Mouse (Mus musculus): Measurements from ENCODE around the gene Flad1. TPM values are rescaled to one million over a fixed set of nuclear protein-coding genes. Genes with fewer than 3 reads are reported as not detected.
A peak's percentile ranks its signal among the peaks of the same experiment; 100 is the strongest.

Flad1 gene
- polyA plus RNA-seq, 1 experiment from 2014 or later = 30.7 TPM

DNA sequence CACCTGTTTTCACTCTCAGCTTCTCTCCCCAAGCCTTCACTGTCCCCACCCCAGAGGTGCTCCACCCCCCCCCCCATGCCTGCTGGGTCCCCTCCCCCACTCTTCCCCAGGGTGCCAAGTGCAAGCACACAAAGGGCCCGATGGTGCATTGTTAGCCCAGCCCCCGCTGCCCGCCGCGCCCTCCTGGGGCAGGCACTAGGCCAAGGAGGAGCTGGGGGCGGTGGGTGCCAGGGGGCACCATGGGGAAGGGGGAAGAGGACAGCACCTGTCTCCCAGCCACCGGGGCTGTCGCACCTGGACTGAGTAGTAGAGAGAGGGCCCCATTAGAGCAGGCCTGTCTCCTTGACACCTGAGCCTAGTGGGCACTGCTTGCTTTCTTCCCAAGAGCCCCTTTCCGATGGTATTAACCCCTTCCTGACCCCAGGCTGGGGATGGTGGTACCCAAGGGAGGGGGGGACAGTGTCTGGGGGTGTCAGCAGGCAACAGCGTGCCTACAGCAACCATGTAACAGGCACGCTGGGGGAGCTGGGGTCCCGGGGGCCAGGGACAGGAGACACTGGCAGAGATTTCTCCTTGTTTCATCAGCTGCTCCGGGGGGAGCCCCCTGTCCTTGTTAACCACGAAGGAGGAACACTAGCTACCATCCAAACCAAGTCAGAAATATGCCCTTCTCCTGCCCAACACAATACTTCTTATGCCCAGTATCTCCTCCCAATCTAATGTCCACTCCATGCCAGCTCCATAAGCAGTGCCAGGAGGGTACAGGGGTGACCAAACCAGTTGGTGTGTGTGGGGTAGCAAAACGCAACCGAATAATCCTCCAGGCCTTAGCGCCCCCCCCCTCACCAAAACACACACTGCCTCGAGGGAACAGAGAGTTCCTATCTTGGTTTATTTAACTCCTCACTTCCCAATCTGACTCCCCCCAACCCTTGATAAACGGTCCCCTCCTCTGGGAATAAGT, 20.7 kb downstream of the Flad1 start:
- Histone ChIP-seq H3K36me3 (no peaks in the 10 kb centered on the region), H3K27me3 (ENCODE audit: insufficient read depth, poor library complexity, severe bottlenecking) (peaks cover 9% of the 10 kb centered on the region), H3K9me3 (no peaks in the 10 kb centered on the region), H3K27ac (peak overlapping the region; percentile 93), H3K4me1 (peaks cover 86% of the 10 kb centered on the region), H3K4me3 (peak overlapping the region; percentile 79)
- 15% methylated on average over 19 of the region's 19 CpGs for WGBS
- DNase-seq (ENCODE audit: low spot score) = no peak

DNA sequence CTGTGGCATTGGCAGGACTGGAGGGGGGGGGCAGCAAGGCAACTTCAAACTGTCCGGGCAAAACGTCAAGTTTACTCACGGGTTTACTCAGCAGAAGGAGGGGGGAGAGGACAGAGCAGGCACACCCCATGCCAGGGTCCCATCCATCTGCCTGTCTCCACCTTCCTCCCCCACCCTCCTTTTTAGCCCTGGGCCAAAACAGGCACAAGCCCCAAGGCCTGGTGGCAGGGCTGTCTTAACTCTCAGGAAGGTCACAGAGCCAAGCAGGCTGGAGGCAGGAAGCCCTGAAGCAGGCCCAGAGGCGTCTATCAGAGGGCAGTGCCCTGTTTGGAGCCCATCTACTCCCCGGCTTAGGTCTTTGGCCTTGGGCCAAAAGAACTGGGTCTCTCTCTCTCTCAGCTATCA, 21.6 kb downstream of the Flad1 start:
- DNase-seq (ENCODE audit: low spot score) = no peak
- Histone ChIP-seq H3K36me3 (no peaks in the 10 kb centered on the region), H3K4me1 (peaks cover 84% of the 10 kb centered on the region), H3K4me3 (peak overlapping the region; percentile 79; the same call in 1 of the 2 replicates), H3K27me3 (ENCODE audit: insufficient read depth, poor library complexity, severe bottlenecking) (peaks cover 12% of the 10 kb centered on the region), H3K27ac (peak overlapping the region; percentile 56), H3K9me3 (no peaks in the 10 kb centered on the region)
- WGBS = 62% methylated on average over 5 of the region's 5 CpGs

DNA sequence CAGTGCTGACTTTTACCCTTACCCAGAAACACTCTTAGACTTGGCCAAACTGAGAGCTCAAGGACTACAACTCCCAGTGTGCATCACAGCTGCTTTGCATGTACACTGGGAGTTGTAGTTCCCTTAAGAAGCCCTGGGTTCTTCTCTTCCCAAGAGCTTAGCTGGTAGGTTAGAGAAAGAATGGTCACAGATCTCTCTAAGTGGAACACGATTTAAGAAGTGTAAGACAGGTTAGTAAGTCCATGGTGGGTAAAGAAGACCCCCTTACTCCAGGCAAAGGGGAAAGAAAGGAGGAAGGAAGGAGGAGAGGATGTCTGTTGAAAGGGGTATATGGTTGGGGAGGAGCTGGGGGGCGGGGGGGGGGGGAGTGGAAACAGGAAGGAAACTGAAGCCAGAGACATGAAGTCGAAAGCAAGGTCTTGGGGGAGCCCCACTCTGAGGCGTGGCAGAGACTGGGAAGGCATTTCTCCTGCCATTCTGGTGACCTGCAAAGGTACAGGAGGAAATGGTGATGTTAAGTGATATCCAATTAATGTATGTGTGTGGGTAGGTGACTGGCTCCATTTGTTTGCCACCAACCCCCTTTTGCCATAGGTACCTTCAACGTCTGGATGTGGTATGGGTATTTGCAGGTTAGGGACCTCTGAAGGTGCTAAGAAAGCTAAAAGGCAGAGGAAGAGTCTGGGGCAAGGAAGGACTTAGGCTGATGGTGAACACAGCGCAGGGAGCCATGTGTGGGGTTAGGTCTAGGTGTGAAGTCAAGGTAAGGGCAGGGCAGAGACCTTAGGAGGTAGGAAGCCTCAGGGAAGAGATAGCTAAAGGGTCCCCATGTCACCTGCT, 22.5 kb downstream of the Flad1 start:
- Histone ChIP-seq H3K36me3 (no peaks in the 10 kb centered on the region), H3K27ac (peak overlapping the region; percentile 22; the same call in 1 of the 2 replicates), H3K27me3 (ENCODE audit: insufficient read depth, poor library complexity, severe bottlenecking) (peaks cover 12% of the 10 kb centered on the region), H3K4me1 (peaks cover 84% of the 10 kb centered on the region), H3K4me3 (no peak overlapping the region), H3K9me3 (no peaks in the 10 kb centered on the region)
- no peak for DNase-seq (ENCODE audit: low spot score)
- WGBS = 45% methylated on average over 6 of the region's 6 CpGs

DNA sequence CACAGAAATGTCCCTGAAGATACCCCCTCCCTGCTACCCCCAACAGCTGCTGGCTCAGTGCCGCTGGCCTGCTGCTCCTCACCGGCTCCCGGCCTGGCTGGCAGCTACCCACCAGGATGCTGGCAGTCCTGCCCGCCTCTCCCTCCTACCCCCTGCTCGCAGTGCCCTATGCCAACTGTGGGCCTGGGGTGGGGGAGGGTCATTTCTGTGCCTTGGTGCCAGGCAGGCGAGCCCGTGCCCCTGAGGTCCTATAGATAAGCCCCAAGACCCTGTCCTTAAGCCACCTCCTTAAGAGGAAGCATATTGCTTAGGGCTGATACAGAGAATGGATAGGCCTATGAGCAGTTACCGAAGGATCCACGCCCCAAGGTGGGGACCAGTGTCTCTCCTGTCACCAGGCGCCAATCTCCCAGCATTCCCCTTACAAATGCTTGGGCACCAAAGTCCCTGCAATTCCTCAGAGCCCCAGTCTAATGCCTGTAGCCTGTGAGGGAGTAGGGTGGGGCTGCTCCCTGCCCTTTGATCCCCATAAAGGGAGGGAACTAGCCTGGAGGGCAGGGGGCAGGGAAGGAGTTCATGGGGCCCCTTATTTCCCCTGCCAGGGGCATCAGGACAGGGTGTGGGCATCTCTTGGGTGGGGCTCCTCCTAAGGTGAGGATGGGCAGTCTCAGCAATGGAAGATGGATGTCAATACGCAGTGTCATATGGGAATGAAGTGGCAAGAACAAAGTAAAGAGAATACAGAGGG, 23.4 kb downstream of the Flad1 start:
- no peaks in the 10 kb centered on the region for H3K9me3 ChIP-seq
- H3K27ac ChIP-seq = no peak overlapping the region
- no peak for DNase-seq (ENCODE audit: low spot score)
- 74% methylated on average over 11 of the region's 11 CpGs for WGBS
- 0 out of 2 replicates have a peak overlapping the region, but pooled peaks have one; percentile 27 for H3K4me3 ChIP-seq
- peaks cover 78% of the 10 kb centered on the region for H3K4me1 ChIP-seq
- H3K36me3 ChIP-seq = no peaks in the 10 kb centered on the region
- H3K27me3 ChIP-seq (ENCODE audit: insufficient read depth, poor library complexity, severe bottlenecking) = peaks cover 12% of the 10 kb centered on the region

DNA sequence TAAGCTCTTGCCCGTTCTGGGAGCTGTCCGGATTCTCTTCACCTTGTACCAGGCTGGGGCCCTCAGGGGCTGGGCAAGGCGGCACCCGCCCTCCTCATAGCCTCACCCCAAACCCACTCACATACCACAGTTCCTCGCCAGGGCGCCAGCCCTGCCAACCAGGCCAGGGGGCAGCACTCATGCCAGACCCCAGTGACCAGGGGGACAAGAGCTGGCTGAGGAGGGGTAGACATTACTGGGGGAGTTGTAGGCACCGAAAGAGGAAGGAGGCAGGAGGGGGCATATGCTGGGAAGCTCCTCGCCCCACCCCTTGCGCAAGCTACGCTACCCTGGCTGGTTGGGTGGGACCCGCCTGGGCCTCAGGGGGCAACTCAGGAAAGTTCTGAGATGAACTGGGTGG, 24.0 kb downstream of the Flad1 start:
- 0 out of 2 replicates have a peak overlapping the region, but pooled peaks have one; percentile 6 for H3K4me3 ChIP-seq
- no peaks in the 10 kb centered on the region for H3K36me3 ChIP-seq
- H3K9me3 ChIP-seq = no peaks in the 10 kb centered on the region
- H3K27me3 ChIP-seq (ENCODE audit: insufficient read depth, poor library complexity, severe bottlenecking) = peaks cover 12% of the 10 kb centered on the region
- DNase-seq (ENCODE audit: low spot score) = no peak
- H3K27ac ChIP-seq = peak overlapping the region; percentile 57; the same call in 1 of the 2 replicates
- H3K4me1 ChIP-seq = peaks cover 72% of the 10 kb centered on the region
- WGBS = 76% methylated on average over 11 of the region's 11 CpGs

DNA sequence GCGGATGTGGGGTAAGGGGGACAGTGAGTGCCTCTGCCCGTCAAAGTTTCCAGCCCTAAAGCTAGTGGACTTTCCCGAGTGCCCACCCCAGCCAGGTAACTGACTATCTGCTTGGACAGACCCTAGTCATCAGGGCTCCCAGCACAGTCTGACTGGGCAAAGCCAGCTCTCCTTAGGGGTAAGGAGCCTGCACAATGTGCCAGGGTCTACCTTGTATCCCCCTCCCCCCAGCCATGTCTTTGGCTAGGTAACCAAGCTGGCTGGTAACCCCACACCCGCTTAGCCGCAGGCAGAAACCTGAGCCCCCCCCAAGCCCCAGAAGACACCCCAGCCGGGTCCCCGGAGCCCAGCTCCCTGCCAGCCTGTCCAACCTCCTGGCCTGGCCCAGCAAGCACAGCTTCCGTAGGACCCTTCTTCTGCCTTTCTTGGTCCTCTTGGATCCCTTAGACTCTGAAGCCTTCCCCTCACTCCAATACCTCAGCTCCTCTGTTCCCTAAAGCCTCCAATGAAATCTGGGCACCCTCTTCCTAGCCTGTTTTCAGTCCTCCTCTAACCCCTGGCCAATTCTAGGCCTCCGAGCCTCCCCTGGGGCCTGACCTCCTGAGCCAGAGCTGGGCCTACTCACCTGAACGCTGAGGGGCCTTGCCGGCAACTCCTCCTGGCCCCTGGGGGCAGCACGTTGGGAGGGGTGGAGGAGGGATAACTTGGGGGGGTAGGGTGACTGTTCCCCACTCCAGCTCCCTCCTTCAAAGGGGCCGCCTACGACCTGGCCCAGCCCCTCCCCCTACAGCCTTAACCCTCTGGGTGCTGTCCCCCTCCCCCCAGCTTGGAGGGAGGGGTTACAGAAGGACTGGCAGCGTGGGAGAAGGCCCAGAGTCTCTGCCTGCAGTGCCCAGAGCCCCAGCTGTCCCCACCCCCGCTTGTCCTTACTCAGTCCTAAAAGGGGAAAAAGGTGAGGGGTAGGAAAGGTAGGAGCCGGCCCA, 24.9 kb downstream of the Flad1 start:
- Histone ChIP-seq H3K27ac (no peak overlapping the region), H3K27me3 (ENCODE audit: insufficient read depth, poor library complexity, severe bottlenecking) (peaks cover 12% of the 10 kb centered on the region)

DNA sequence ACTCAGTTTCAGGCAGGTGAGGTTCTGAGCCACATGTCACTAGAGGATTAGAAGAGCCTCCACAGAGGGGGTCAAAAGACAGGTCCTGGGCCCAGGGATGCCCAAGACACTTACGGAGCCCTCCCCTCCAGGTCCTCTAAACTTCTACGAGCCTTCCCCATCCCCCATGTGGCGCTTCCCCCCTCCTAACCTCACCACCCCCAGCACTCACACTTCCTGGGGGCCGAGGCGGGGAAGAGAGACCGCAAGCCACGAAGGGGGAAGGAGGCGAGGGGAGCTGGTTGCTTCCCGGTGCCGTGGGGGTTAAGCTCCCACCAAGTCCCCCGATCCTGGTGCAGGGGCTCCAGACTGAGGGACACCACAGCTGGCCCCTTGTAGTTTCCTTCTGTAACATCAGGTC, 26.2 kb downstream of the Flad1 start:
- Histone ChIP-seq H3K9me3 (no peaks in the 10 kb centered on the region), H3K36me3 (peaks cover 10% of the 10 kb centered on the region), H3K27ac (no peak overlapping the region), H3K4me3 (no peak overlapping the region), H3K27me3 (ENCODE audit: insufficient read depth, poor library complexity, severe bottlenecking) (peaks cover 8% of the 10 kb centered on the region), H3K4me1 (peaks cover 50% of the 10 kb centered on the region)
- WGBS = 39% methylated on average over 11 of the region's 11 CpGs
- no peak for DNase-seq (ENCODE audit: low spot score)

More for the DNA sequence above, 24.9 kb downstream of the Flad1 start:
- no peaks in the 10 kb centered on the region for H3K36me3 ChIP-seq
- no peaks in the 10 kb centered on the region for H3K9me3 ChIP-seq
- DNase-seq (ENCODE audit: low spot score) = no peak
- WGBS = 49% methylated on average over 17 of the region's 17 CpGs
- H3K4me1 ChIP-seq = peaks cover 63% of the 10 kb centered on the region
- H3K4me3 ChIP-seq = no peak overlapping the region

DNA sequence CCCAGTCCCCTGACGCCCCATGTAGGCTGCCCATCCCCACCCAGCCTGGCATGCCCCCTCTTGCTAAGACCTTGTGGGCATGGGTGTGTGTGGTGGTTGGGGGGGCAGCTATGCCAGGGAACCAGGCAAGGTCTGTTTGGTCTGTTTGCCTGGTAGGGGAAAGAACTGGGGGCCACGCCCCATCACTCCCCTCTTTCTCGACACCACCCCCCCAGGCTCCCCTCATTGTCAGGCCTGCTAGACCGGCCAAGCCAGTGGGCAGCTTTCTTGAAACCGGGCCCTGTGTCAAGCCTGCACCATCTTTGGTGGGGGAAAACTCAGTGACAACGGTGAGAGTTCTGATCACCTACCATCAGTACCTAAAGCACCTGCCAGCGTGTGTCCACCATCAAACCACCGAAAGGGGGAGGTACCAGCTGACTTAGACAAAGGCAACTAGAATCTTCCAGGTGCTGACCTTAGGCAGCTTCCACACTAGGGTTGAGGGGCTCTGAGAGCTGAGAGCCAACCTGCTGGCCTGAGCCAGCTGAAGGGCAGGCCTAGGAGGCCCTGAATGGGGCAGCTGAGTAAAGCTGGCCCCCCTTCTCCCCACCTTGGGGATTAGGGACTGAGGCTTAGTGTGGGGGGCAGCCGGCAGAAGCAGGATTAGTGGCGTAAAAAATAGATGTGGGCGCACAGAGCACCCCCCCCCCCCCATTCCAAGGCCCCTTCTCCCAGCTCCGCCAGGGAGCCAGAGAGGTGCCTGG, 27.2 kb downstream of the Flad1 start:
- Histone ChIP-seq H3K4me3 (no peak overlapping the region), H3K27me3 (ENCODE audit: insufficient read depth, poor library complexity, severe bottlenecking) (peaks cover 8% of the 10 kb centered on the region), H3K9me3 (no peaks in the 10 kb centered on the region), H3K36me3 (peaks cover 19% of the 10 kb centered on the region), H3K4me1 (peaks cover 45% of the 10 kb centered on the region), H3K27ac (peak overlapping the region; percentile 19; the same call in 1 of the 2 replicates)
- WGBS = 78% methylated on average over 12 of the region's 12 CpGs
- DNase-seq (ENCODE audit: low spot score) = no peak

DNA sequence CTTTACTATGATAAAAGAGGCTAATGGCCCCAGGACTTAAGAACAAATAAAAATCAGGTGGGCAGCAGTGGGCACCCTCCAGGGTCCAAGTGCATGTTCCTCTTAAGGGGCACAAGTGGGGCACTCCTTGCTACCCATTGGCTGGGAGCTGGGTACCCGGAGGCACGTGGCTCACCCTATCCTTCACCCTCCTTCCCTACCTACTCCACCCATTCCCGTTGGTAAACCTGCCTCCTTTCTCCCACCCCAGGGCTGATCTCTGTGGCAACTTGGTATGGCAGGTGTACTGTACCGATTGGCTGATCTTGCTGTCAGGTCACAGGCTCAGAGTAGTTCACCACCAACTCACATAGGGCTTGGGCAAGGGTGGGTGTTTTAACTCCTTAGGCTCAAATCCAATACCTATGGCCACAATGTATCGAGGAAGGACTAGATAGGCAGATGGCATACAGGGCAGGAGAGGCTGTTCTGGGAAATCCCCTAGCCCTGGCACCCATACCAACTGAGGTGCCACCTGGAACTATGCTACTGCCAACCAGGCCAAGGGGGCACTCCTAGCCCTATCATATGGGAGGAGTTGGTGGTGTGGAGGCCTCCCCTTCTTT, 27.9 kb downstream of the Flad1 start:
- Histone ChIP-seq H3K4me1 (peaks cover 47% of the 10 kb centered on the region), H3K27me3 (ENCODE audit: insufficient read depth, poor library complexity, severe bottlenecking) (peaks cover 8% of the 10 kb centered on the region), H3K36me3 (peaks cover 24% of the 10 kb centered on the region), H3K27ac (no peak overlapping the region), H3K4me3 (no peak overlapping the region), H3K9me3 (no peaks in the 10 kb centered on the region)
- 79% methylated on average over 5 of the region's 5 CpGs for WGBS
- DNase-seq (ENCODE audit: low spot score) = no peak

DNA sequence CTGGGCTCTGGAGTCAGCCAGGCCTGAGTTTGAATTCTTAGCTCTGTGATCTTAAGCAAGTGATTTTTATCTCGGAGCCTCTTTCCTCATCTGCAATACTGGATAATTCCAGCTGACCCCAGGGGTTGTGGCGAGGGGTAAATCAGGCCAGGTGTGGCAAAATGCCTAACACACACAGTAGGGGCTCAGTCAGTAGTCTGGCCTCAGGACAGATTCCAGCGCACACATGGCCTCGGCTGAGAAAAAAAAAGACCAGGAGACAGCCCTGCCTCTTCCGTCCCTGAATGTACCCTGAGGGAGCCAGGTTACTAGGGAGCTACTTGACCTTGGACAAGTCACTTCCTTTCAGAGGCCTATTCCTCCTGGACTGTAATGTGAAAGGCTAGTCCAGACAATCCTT, 28.7 kb downstream of the Flad1 start:
- DNase-seq (ENCODE audit: low spot score) = no peak
- 80% methylated on average over 5 of the region's 5 CpGs for WGBS
- H3K4me1 ChIP-seq = peaks cover 47% of the 10 kb centered on the region

More for the DNA sequence above, 28.7 kb downstream of the Flad1 start:
- H3K4me3 ChIP-seq = no peak overlapping the region
- H3K9me3 ChIP-seq = no peaks in the 10 kb centered on the region
- peaks cover 8% of the 10 kb centered on the region for H3K27me3 ChIP-seq (ENCODE audit: insufficient read depth, poor library complexity, severe bottlenecking)
- no peak overlapping the region for H3K27ac ChIP-seq
- peaks cover 24% of the 10 kb centered on the region for H3K36me3 ChIP-seq
